Mouse (Mus musculus) heart, embryonic 15.5 days (tissue): Measurements from ENCODE around the gene Lonrf2. TPM values are rescaled to one million over a fixed set of nuclear protein-coding genes. Genes with fewer than 3 reads are reported as not detected.
A peak's percentile ranks its signal among the peaks of the same experiment; 100 is the strongest.

ENCODE experiments used
- ATAC-seq: fragments of 200-750 bp; cut with Nextera tagmentation; replicated peaks from 2 replicates; pipeline ENCODE4 v1.8.0; 2017; ENCODE audit warnings: low read depth, moderate TSS enrichment; ENCODE audit not compliant: insufficient number of reproducible peaks, insufficient read depth, low FRiP score
- H3K27ac ChIP-seq: fragments of 300-500 bp; sonication (generic); 2 replicates; pipeline ENCODE4 v1.5.1; 2015; ENCODE audit warnings: mild to moderate bottlenecking, inconsistent platforms
- H3K27me3 ChIP-seq: fragments of 300-500 bp; sonication (generic); 2 replicates; pipeline ENCODE4 v1.6.1; 2015; ENCODE audit warnings: inconsistent platforms
- H3K36me3 ChIP-seq: fragments of 300-500 bp; sonication (generic); 2 replicates; pipeline ENCODE4 v1.6.1; 2015; ENCODE audit warnings: mild to moderate bottlenecking, inconsistent platforms
- H3K4me1 ChIP-seq: fragments of 300-500 bp; sonication (generic); replicated peaks from 2 replicates; pipeline ENCODE4 v1.6.1; 2015; ENCODE audit warnings: inconsistent platforms
- H3K4me2 ChIP-seq: fragments of 300-500 bp; sonication (generic); 2 replicates; pipeline ENCODE4 v1.6.1; 2015; ENCODE audit warnings: inconsistent platforms, mild to moderate bottlenecking, moderate library complexity
- H3K4me3 ChIP-seq: fragments of 300-500 bp; sonication (generic); 2 replicates; pipeline ENCODE4 v1.5.1; 2015; ENCODE audit warnings: mild to moderate bottlenecking, inconsistent platforms
- H3K9ac ChIP-seq: fragments of 300-500 bp; sonication (generic); 2 replicates; pipeline ENCODE4 v1.6.1; 2015; ENCODE audit warnings: mild to moderate bottlenecking, inconsistent platforms
- H3K9me3 ChIP-seq: fragments of 300-500 bp; sonication (generic); replicated peaks from 2 replicates; pipeline ENCODE4 v1.6.1; 2016; ENCODE audit warnings: inconsistent platforms
- WGBS: fragments of 180-500 bp; shearing (Covaris S2); methylation state at CpG from one replicate; pipeline ENCODE4 v1.1.7; 2015; ENCODE audit warnings: mixed read lengths; 5-methylcytosine and 5-hydroxymethylcytosine counted together
- polyA plus RNA-seq: library from polyadenylated mRNA; unstranded; fragments of >200 nt; fragmentation: Nextera tagmentation; extraction: Ambion mirVana; gene quantifications from 2 replicates; pipeline ENCODE4 v1.2.1, GENCODE M21; 2015

The Lonrf2 gene
- 0.53 and 0.67 TPM in 2 replicates for polyA plus RNA-seq

DNA sequence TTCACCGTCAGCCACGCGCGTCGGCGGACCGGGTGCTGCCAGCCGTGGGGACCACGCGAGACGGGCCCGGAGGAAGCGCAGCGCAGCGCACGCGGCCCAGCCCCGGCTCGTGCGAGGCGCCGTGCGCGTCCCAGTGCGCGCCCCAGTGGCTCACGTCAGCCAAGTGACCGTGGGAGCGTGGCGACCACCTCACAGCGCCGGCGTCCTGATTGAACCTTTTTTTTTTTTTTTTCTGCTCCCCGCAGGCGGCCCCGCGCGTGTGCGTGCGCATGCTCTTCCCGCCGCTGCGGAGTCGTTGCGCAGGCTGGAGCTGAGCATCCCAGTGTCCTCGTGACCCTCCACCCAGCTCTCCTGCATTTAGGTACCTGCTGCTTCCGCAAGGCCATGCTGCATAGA is at the start of gene Lonrf2:
TSS of gene Lonrf2 (minus strand) at position 235 of the 396 bp plus-strand sequence.
- Histone ChIP-seq H3K27ac (no peak within 1 kb of the TSS), H3K4me2 (peak within 1 kb of the TSS; percentile 89), H3K4me1 (peaks cover 3% of the 10 kb centered on the region; the same call in 1 of the 2 replicates), H3K27me3 (peaks cover 19% of the 10 kb centered on the region), H3K36me3 (no peaks in the 10 kb centered on the region), H3K9me3 (no peaks in the 10 kb centered on the region), H3K9ac (peak within 1 kb of the TSS; percentile 55), H3K4me3 (peak within 1 kb of the TSS; percentile 57)
- WGBS: 1% methylated on average over 41 of the region's 47 CpGs
- peak; percentile 64; the same call in 1 of the 2 replicates for ATAC-seq

GRCm38 (mm10) chr1:38885956-38886355 is 49.4 kb upstream of the Lonrf2 start:
- H3K9me3 ChIP-seq: no peaks in the 10 kb centered on the region
- 53% methylated on average over 2 of the region's 2 CpGs for WGBS
- no peak for ATAC-seq
- no peaks in the 10 kb centered on the region for H3K27me3 ChIP-seq
- H3K4me1 ChIP-seq: 0 out of 2 replicates have a peak, but pooled peaks cover 2% of the 10 kb centered on the region
- H3K27ac ChIP-seq: no peak overlapping the region
- no peak overlapping the region for H3K4me3 ChIP-seq
- no peaks in the 10 kb centered on the region for H3K36me3 ChIP-seq
- H3K4me2 ChIP-seq: no peak overlapping the region
- H3K9ac ChIP-seq: no peak overlapping the region

GRCm38 (mm10) chr1:38883766-38884165 is 47.3 kb upstream of the Lonrf2 start:
- no peaks in the 10 kb centered on the region for H3K36me3 ChIP-seq
- WGBS: 71% methylated on average over 9 of the region's 9 CpGs
- 0 out of 2 replicates have a peak, but pooled peaks cover 2% of the 10 kb centered on the region for H3K4me1 ChIP-seq
- H3K4me3 ChIP-seq: no peak overlapping the region
- no peak overlapping the region for H3K9ac ChIP-seq
- no peak overlapping the region for H3K4me2 ChIP-seq
- no peaks in the 10 kb centered on the region for H3K9me3 ChIP-seq
- no peak overlapping the region for H3K27ac ChIP-seq
- no peak for ATAC-seq
- no peaks in the 10 kb centered on the region for H3K27me3 ChIP-seq

GRCm38 (mm10) chr1:38882746-38883145 is 46.2 kb upstream of the Lonrf2 start:
- H3K4me1 ChIP-seq: 0 out of 2 replicates have a peak, but pooled peaks cover 2% of the 10 kb centered on the region
- H3K9ac ChIP-seq: no peak overlapping the region
- H3K27ac ChIP-seq: no peak overlapping the region
- H3K4me2 ChIP-seq: no peak overlapping the region
- no peaks in the 10 kb centered on the region for H3K27me3 ChIP-seq
- no peaks in the 10 kb centered on the region for H3K9me3 ChIP-seq
- no peak; the same call in 1 of the 2 replicates for ATAC-seq
- no peaks in the 10 kb centered on the region for H3K36me3 ChIP-seq
- 72% methylated on average over 4 of the region's 4 CpGs for WGBS
- H3K4me3 ChIP-seq: no peak overlapping the region

- H3K27me3 ChIP-seq: no peaks in the 10 kb centered on the region
- H3K4me1 ChIP-seq: no peaks in the 10 kb centered on the region
- H3K9ac ChIP-seq: no peak overlapping the region
- 64% methylated on average over 4 of the region's 4 CpGs for WGBS
- ATAC-seq: no peak
- no peaks in the 10 kb centered on the region for H3K36me3 ChIP-seq
- H3K9me3 ChIP-seq: no peaks in the 10 kb centered on the region
- no peak overlapping the region for H3K4me2 ChIP-seq
- H3K4me3 ChIP-seq: no peak overlapping the region
- H3K27ac ChIP-seq: no peak overlapping the region
These were observed 44.9 kb upstream of the Lonrf2 start for GRCm38 (mm10) chr1:38881366-38881765.

GRCm38 (mm10) chr1:38876671-38877382 is 40.3 kb upstream of the Lonrf2 start:
- H3K4me1 ChIP-seq: no peaks in the 10 kb centered on the region
- ATAC-seq: no peak
- H3K27ac ChIP-seq: no peak overlapping the region
- no peaks in the 10 kb centered on the region for H3K27me3 ChIP-seq
- no peak overlapping the region for H3K4me2 ChIP-seq
- no peak overlapping the region for H3K4me3 ChIP-seq
- no peak overlapping the region for H3K9ac ChIP-seq
- no peaks in the 10 kb centered on the region for H3K9me3 ChIP-seq
- WGBS: 44% methylated on average over 5 of the region's 5 CpGs
- no peaks in the 10 kb centered on the region for H3K36me3 ChIP-seq

DNA sequence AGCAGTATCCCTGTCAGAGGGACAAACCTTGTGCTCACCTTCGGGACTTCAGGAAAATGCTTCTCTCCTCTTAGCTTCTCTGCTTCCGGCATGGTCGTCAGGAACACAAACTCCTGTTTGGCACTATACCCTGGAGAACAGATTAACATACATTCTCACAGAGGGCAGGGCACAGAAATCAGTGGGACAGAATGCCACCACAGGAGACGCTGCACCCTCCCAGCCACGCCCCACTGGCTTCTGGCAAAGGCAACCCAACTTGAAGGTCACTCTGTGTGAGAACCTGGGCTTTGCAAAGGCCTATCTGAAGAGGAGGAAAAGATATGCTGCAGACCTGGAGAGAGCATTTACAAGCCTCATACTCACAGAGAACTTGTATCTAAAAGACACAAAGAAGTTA is 37.4 kb upstream of the Lonrf2 start:
- Histone ChIP-seq H3K4me3 (no peak overlapping the region), H3K9ac (no peak overlapping the region), H3K4me1 (no peaks in the 10 kb centered on the region), H3K27ac (no peak overlapping the region), H3K9me3 (no peaks in the 10 kb centered on the region), H3K4me2 (no peak overlapping the region), H3K36me3 (no peaks in the 10 kb centered on the region), H3K27me3 (no peaks in the 10 kb centered on the region)
- WGBS: 70% methylated on average over 5 of the region's 5 CpGs
- no peak for ATAC-seq

DNA sequence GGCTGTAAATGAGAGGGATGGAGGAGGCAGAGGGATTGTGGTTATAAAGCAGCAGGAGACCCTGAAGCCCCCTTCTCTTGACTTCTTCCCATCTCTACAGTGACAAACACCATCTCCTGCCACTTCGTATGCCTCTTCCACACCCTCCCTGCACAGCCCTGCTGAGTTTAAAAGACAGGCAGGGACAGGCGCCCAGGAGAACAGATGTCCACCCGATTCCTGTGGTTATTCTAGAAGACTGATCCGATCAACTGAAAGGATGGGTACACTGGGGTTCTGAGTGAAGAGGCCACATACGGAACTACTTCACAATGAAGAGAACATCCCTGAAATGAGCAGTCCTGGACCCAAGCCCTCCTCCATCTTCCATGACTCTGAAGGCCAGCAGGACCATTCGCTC is 35.3 kb upstream of the Lonrf2 start:
- Histone ChIP-seq H3K36me3 (no peaks in the 10 kb centered on the region), H3K9ac (no peak overlapping the region), H3K27ac (no peak overlapping the region), H3K4me3 (no peak overlapping the region), H3K4me2 (no peak overlapping the region), H3K4me1 (no peaks in the 10 kb centered on the region), H3K9me3 (no peaks in the 10 kb centered on the region), H3K27me3 (no peaks in the 10 kb centered on the region)
- 83% methylated on average over 6 of the region's 6 CpGs for WGBS
- no peak for ATAC-seq

DNA sequence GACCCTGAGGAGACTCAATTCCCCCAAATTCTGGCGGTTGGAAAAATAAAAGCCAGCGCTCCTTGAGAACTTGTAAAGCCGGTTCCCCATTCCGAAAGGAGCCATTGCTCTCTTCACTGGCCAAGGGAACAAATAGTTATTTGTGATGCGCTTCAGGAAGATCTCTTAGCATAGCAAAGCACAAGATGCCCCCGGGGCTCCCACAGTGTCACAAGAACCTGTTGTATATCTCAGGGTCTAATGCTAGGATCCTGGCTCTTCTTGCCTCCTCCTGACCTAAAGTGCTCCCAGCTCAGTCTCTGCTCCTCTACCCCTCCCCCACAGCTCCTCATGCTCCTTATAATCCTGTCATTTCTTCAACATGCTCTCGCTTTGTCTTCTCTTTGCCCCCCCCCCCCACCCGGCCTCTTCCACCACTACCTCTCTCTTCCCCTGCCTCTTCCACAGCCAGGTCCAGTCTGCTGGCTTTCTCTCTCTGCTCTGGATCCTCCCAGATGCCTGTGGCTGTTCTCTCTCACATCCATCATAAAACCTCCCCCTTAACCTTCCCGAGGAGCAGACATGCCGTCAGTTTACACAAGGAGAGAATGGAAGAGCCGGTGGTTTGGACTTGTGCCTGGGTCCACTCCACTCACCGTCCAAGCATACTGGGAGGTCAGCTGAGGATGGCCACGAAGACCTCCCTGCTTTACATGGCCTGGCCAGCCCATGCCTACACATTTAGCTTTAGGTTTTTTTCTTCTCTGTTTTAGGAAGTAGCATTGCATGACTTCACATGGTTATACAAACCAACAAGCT is 33.1 kb upstream of the Lonrf2 start:
- ATAC-seq: no peak
- no peaks in the 10 kb centered on the region for H3K36me3 ChIP-seq
- H3K4me3 ChIP-seq: no peak overlapping the region
- H3K9ac ChIP-seq: no peak overlapping the region
- no peaks in the 10 kb centered on the region for H3K4me1 ChIP-seq
- 58% methylated on average over 13 of the region's 13 CpGs for WGBS
- no peaks in the 10 kb centered on the region for H3K27me3 ChIP-seq
- no peak overlapping the region for H3K4me2 ChIP-seq
- H3K27ac ChIP-seq: no peak overlapping the region
- H3K9me3 ChIP-seq: no peaks in the 10 kb centered on the region

DNA sequence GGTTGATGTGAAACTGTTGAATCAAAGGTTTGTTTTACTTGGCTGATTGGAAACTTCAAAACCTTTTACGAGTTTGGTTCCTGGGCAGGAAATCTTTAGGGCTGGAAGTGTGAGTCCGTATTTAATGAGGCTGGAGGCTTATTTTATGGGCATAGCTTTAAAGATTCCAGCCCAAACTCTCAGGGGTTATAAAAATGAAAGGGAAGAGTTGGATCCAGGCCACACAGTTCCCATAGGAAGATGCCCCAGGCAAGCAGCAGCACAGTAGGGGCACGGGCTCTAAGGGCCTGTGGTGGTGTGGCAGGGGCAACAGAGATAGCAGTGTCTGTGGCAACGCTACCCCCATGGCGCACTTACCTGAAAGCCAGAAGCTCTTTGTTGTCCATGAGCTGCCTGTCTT is 29.7 kb upstream of the Lonrf2 start:
- H3K27ac ChIP-seq: no peak overlapping the region
- WGBS: 76% methylated on average over 5 of the region's 5 CpGs
- no peak for ATAC-seq
- no peaks in the 10 kb centered on the region for H3K9me3 ChIP-seq
- no peak overlapping the region for H3K4me2 ChIP-seq
- no peaks in the 10 kb centered on the region for H3K27me3 ChIP-seq
- H3K36me3 ChIP-seq: no peaks in the 10 kb centered on the region
- H3K4me1 ChIP-seq: no peaks in the 10 kb centered on the region
- H3K9ac ChIP-seq: no peak overlapping the region
- no peak overlapping the region for H3K4me3 ChIP-seq

GRCm38 (mm10) chr1:38864341-38864740 is 27.8 kb upstream of the Lonrf2 start:
- Histone ChIP-seq H3K4me3 (no peak overlapping the region), H3K36me3 (no peaks in the 10 kb centered on the region)
- WGBS: 54% methylated on average over 9 of the region's 9 CpGs

More at GRCm38 (mm10) chr1:38864341-38864740, 27.8 kb upstream of the Lonrf2 start:
- ATAC-seq: no peak
- Histone ChIP-seq H3K27ac (no peak overlapping the region), H3K4me2 (no peak overlapping the region), H3K9ac (no peak overlapping the region), H3K9me3 (no peaks in the 10 kb centered on the region), H3K27me3 (no peaks in the 10 kb centered on the region), H3K4me1 (no peaks in the 10 kb centered on the region)
